Mouse (Mus musculus) c-Kit-positive CD71-positive TER-119-negative erythroid progenitor cells, embryonic 14.5 days (primary cell): ENCODE data around the gene Tsnax.

Source experiments
- DNase-seq: peaks from one replicate; pipeline ENCODE4 v3.0.0-alpha.2; 2013; ENCODE audit warnings: low read depth

Gene Tsnax

GRCm38 (mm10) chr8:125083746-125084145 lies 70.9 kb downstream of the Tsnax start:
- DNase-seq = no peak
